Mouse (Mus musculus) MEL-GATA-1-ER (cell line): ENCODE measurements around the gene Crebbp.

Experiments used
- DNase-seq: peaks from one replicate; pipeline ENCODE4 v3.0.0-alpha.2; 2012; ENCODE audit warnings: low read depth; ENCODE audit errors: extremely low read depth

Gene Crebbp

DNA sequence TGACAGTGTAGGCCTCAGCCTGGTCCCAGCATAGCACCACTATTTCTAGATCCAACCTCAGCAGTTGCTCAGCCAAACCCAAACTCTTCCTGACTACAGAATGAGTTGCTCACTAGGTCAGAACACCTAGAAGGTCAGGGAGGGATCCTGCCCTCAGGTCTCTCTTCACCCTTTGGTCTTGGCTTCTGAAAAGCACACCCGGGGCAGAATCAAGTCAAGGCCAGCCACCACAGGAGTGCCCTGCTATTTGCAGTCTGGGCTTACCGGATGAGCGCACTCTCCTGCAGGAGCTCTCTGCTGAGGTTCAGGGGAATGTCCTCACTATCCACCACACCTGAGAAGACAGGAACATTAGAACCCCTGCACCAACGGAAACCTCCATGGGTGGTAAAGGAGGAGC is 161.2 kb downstream of the Crebbp start:
- no peak for DNase-seq

DNA sequence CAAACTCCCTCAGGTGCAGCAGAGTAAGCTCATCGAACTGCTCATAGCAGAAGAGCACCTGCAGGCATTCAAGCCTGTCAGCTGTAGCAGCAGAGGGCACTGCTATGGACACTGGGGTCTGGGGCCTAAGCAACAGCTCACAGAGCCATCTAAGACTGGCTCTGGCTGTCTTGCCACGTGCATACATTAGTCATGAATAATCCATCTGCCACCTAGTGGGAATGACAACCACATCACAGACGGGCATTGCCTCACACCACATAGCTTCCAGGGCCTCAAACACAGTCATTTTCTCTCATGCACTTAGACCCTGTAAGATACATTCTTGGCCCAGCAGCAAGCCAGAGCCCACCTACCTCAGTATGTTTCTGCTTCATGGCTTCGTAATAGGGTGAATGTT is 168.3 kb downstream of the Crebbp start:
- DNase-seq = no peak

GRCm38 (mm10) chr16:4044093-4044492 is 169.7 kb downstream of the Crebbp start:
- DNase-seq = no peak

- no peak for DNase-seq
These were observed 172.2 kb downstream of the Crebbp start for GRCm38 (mm10) chr16:4041646-4042045.

- no peak for DNase-seq
These were observed 173.6 kb downstream of the Crebbp start for GRCm38 (mm10) chr16:4040206-4040605.

DNA sequence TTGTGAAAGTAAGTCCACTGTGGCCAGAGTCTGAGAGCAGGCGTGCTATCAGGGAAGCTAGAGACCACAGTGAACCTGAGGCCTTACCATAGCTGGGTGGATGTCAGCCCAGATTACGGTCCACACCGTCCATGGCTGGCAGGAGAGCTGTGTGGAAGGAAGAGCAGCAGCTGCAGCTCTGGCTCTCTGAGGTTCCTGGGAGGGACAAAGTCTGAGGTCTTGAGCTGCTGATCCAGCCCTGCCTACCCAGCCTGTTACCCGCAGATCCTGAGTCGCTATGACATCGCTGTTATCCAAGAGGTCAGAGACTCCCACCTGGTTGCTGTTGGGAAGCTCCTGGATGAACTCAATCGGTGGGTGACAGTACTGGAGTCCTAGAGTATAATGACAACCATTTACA is 176.1 kb downstream of the Crebbp start:
- no peak for DNase-seq

GRCm38 (mm10) chr16:4036807-4037206 is 177.0 kb downstream of the Crebbp start, which contains the start of gene Dnase1:
Dnase1 (plus strand) TSS chr16:4036942.
- no peak for DNase-seq

GRCm38 (mm10) chr16:4035575-4035974 is 178.2 kb downstream of the Crebbp start:
- DNase-seq = no peak

DNA sequence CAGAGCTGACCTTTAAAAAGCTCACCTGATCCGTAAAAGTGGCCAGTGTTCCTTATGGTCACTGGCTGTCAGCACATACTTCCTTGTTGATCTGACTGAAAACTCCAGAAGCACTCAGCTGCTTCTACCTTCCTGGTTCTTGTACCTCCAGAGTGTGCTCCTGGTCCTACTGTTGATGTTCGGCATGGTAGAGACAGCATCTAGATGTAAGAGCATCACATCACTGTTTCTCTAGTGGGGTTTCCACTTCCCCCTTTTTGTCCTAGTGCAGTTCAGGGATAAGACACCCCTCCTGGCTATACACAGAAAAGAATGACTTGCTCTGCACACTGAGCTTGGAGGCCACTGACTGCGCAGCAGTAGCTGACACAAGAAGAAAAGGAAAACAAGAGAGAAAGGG is 179.3 kb downstream of the Crebbp start:
- DNase-seq = peak; percentile 49

- DNase-seq = no peak
These were observed 179.8 kb downstream of the Crebbp start for GRCm38 (mm10) chr16:4033971-4034370.

DNA sequence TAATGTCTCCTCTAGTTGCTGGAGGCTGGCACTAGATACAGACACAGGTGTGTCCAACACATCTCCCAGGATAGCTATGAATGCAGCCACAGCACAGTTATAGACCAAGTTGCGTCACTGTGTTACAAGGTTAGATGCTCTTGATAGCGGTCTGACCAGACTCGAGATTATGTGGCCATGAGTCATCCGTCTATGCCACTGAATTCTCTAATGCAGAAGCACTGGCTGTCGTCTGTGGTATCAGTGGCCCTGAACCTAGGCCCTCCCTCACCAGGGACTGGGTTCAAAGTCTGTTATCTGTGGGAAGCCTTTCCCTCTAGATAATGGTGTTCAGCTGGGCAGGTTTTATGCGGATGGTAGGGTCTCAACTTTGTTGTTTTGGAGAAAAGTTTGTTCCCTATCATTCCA is 181.5 kb downstream of the Crebbp start:
- DNase-seq = peak; percentile 17

- DNase-seq = no peak
These were observed 182.1 kb downstream of the Crebbp start for GRCm38 (mm10) chr16:4031441-4032274.
